In the genomic region with DNA sequence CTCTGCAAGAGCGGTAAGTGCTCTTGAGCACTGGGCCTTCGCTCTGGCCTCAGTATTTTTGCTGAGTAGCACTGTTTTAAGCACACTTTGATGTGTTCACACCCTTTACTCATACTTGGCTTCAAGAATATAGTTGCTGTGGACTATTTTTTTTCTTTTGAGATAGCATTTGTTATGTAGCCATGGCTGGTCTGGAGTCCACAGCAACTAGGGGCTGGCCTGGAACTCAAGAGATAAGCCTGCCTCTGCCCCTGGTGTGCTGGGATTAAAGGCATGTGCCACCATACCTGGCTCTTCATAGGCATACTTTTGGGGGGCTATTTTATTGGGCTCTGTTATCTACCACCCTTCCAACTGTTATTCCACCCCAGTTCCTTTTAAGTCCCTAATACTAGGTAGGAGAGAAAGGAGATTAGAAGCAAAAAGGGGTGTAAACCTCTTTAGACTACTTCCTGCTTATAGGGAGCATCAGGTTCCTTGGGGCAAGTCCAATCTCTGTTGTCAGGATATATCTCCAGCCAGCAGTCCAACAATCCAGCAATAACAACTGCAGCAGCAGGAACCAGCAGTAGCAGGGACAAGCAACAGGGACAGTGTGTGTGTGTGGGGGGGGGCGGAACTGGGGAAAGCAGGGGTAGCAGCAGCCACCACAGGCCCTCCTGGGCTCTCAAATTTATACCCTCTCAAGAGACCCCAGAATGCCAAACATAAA, we compare ENCODE assay signal across 27 mouse cellular contexts. TPM values are rescaled to one million over a fixed set of nuclear protein-coding genes. Genes with fewer than 3 reads are reported as not detected.
"Had no signal": no experiment of that assay in that cellular context is flagged by ENCODE, and none has a peak within 500 bp of the region (broad histone marks: within the 10 kb centered on the region; RNA-seq: fewer than 3 reads in every experiment).

No protein-coding gene starts in this region.

- H3K27me3 ChIP-seq: kidney, embryonic 15.5 days; limb, embryonic 12.5 days; limb, embryonic 15.5 days; neural tube, embryonic 12.5 days; neural tube, embryonic 15.5 days; stomach, embryonic 15.5 days had no signal

- H3K27ac ChIP-seq: kidney, embryonic 15.5 days; limb, embryonic 12.5 days; limb, embryonic 15.5 days; liver, embryonic 15.5 days; macrophage; neural tube, embryonic 12.5 days; neural tube, embryonic 15.5 days; stomach, embryonic 15.5 days had no signal

- ATAC-seq: inflammation-experienced regulatory T-cells, adult 6 months had no signal

- H3K4me1 ChIP-seq: liver, embryonic 15.5 days; neural tube, embryonic 12.5 days; neural tube, embryonic 15.5 days had no signal

- H3K9ac ChIP-seq: kidney, embryonic 15.5 days; limb, embryonic 12.5 days; limb, embryonic 15.5 days; liver, embryonic 15.5 days; neural tube, embryonic 12.5 days; neural tube, embryonic 15.5 days; stomach, embryonic 15.5 days had no signal

- H3K4me2 ChIP-seq: kidney, embryonic 15.5 days; limb, embryonic 12.5 days; limb, embryonic 15.5 days; liver, embryonic 15.5 days; midbrain, embryonic 11.5 days; neural tube, embryonic 12.5 days; neural tube, embryonic 15.5 days; stomach, embryonic 15.5 days had no signal

- H3K4me3 ChIP-seq: kidney, embryonic 15.5 days; limb, embryonic 12.5 days; limb, embryonic 15.5 days; liver, embryonic 15.5 days; megakaryocyte, embryonic 14.5 days; neural tube, embryonic 12.5 days; neural tube, embryonic 15.5 days; stomach, embryonic 15.5 days had no signal

- DNase-seq: kidney, adult 11 months; kidney, adult 8-10 months; kidney, postnatal 10 days; kidney, postnatal 36 days; left cerebral cortex, postnatal 4 days; lung, adult 2 months; midbrain, embryonic 14.5 days; retina, postnatal 1 day; right cerebral cortex, postnatal 25 days; spleen, adult 18-20 months; thymus, postnatal 25 days had no signal

- H3K36me3 ChIP-seq: kidney, embryonic 15.5 days; limb, embryonic 12.5 days; limb, embryonic 15.5 days; liver, embryonic 15.5 days; neural tube, embryonic 12.5 days; neural tube, embryonic 15.5 days; stomach, embryonic 15.5 days had no signal

- H3K9me3 ChIP-seq: kidney, embryonic 15.5 days; limb, embryonic 12.5 days; limb, embryonic 15.5 days; liver, embryonic 15.5 days; megakaryocyte, embryonic 14.5 days; neural tube, embryonic 12.5 days; neural tube, embryonic 15.5 days; stomach, embryonic 15.5 days had no signal

RNA-seq across cellular contexts. Expression of a gene that starts 29.0 kb away (rescaled TPM):
- total RNA-seq: layer of hippocampus, adult 18-20 months; layer of hippocampus, postnatal 14 days; left cerebral cortex, postnatal 4 days; midbrain, postnatal 0 days had no signal
- polyA plus RNA-seq: limb, embryonic 12.5 days; midbrain, embryonic 11.5 days; midbrain, embryonic 14.5 days; midbrain, postnatal 0 days; neural tube, embryonic 15.5 days had no signal

RNA-seq across cellular contexts. Expression of a gene that starts 53.2 kb away (rescaled TPM):
- total RNA-seq: layer of hippocampus, adult 18-20 months; layer of hippocampus, postnatal 14 days; left cerebral cortex, adult 8-10 months; left cerebral cortex, postnatal 14 days; left cerebral cortex, postnatal 4 days; midbrain, postnatal 0 days had no signal
- polyA plus RNA-seq: inflammation-experienced regulatory T-cells, adult 6 months; limb, embryonic 12.5 days; macrophage; midbrain, embryonic 11.5 days; midbrain, embryonic 14.5 days; midbrain, postnatal 0 days; neural tube, embryonic 12.5 days; neural tube, embryonic 15.5 days had no signal
